Mouse (Mus musculus): Measurements from ENCODE around the gene Psmb9. TPM values are rescaled to one million over a fixed set of nuclear protein-coding genes. Genes with fewer than 3 reads are reported as not detected.
"Not testable (repeated sequence)": the region's sequence is repeated elsewhere in the genome, so short reads cannot be mapped to it uniquely, and the experiment has no call there.

Gene Psmb9
- total RNA-seq (2021), result 1 to 10 TPM; 1.1 to 1.8 TPM
- long read RNA-seq, experiment 1, partial matches to known transcripts, result 0 of 1 reads
- long read RNA-seq, experiment 1, other reads (novel, unspliced or antisense), result 0 of 1 reads
- long read RNA-seq, experiment 2, result 0 reads

GRCm38 (mm10) chr17:34187261-34187916 is at the start of gene Psmb9, which contains the start of gene Tap1:
Gene Psmb9 (minus strand): TSS chr17:34187764.
Gene Tap1 (plus strand): TSS chr17:34187553.
- DNase-seq (ENCODE audit: low spot score in 2 of 2), result peak; percentile 97

GRCm38 (mm10) chr17:34236691-34237090 is 49.1 kb upstream of the Psmb9 start:
- DNase-seq (ENCODE audit: low spot score in 2 of 2), result no peak

- DNase-seq (ENCODE audit: low spot score in 2 of 2), result peak; percentile 71
Observed at GRCm38 (mm10) chr17:34234926-34235325, 47.4 kb upstream of the Psmb9 start.

- not testable (repeated sequence) for DNase-seq (ENCODE audit: low spot score in 2 of 2)
Observed at GRCm38 (mm10) chr17:34232021-34232420, 44.5 kb upstream of the Psmb9 start.

GRCm38 (mm10) chr17:34230971-34231370 is 43.4 kb upstream of the Psmb9 start:
- DNase-seq (ENCODE audit: low spot score in 2 of 2), result not testable (repeated sequence)

GRCm38 (mm10) chr17:34225911-34226310 is 38.3 kb upstream of the Psmb9 start:
- DNase-seq (ENCODE audit: low spot score in 2 of 2), result not testable (repeated sequence)

- no peak for DNase-seq (ENCODE audit: low spot score in 2 of 2)
Observed at GRCm38 (mm10) chr17:34225426-34225825, 37.9 kb upstream of the Psmb9 start.

GRCm38 (mm10) chr17:34224816-34225215 is 37.3 kb upstream of the Psmb9 start:
- no peak for DNase-seq (ENCODE audit: low spot score in 2 of 2)

GRCm38 (mm10) chr17:34220401-34220800 is 32.8 kb upstream of the Psmb9 start:
- DNase-seq (ENCODE audit: low spot score in 2 of 2), result not testable (repeated sequence)

- DNase-seq (ENCODE audit: low spot score in 2 of 2), result peak in 1 of 2 experiments; percentile 78
Observed at GRCm38 (mm10) chr17:34219801-34220200, 32.2 kb upstream of the Psmb9 start.

GRCm38 (mm10) chr17:34219096-34219495 is 31.5 kb upstream of the Psmb9 start:
- peak in 1 of 2 experiments; percentile 34 for DNase-seq (ENCODE audit: low spot score in 2 of 2)

- DNase-seq (ENCODE audit: low spot score in 2 of 2), result no peak
Observed at GRCm38 (mm10) chr17:34218675-34219074, 31.1 kb upstream of the Psmb9 start.

GRCm38 (mm10) chr17:34217986-34218385 is 30.4 kb upstream of the Psmb9 start:
- DNase-seq (ENCODE audit: low spot score in 2 of 2), result no peak

- DNase-seq (ENCODE audit: low spot score in 2 of 2), result no peak
Observed at GRCm38 (mm10) chr17:34217216-34217928, 29.8 kb upstream of the Psmb9 start.

- DNase-seq (ENCODE audit: low spot score in 2 of 2), result no peak
Observed at GRCm38 (mm10) chr17:34215176-34215575, 27.6 kb upstream of the Psmb9 start.

- no peak for DNase-seq (ENCODE audit: low spot score in 2 of 2)
Observed at GRCm38 (mm10) chr17:34213936-34214335, 26.4 kb upstream of the Psmb9 start.

- DNase-seq (ENCODE audit: low spot score in 2 of 2), result no peak
Observed at GRCm38 (mm10) chr17:34211746-34212365, 24.3 kb upstream of the Psmb9 start.

- DNase-seq (ENCODE audit: low spot score in 2 of 2), result no peak
Observed at GRCm38 (mm10) chr17:34210599-34210998, 23.0 kb upstream of the Psmb9 start.

GRCm38 (mm10) chr17:34209680-34210079 is 22.1 kb upstream of the Psmb9 start:
- no peak for DNase-seq (ENCODE audit: low spot score in 2 of 2)

- DNase-seq (ENCODE audit: low spot score in 2 of 2), result no peak
Observed at GRCm38 (mm10) chr17:34208421-34208820, 20.9 kb upstream of the Psmb9 start.

GRCm38 (mm10) chr17:34207866-34208265 is 20.3 kb upstream of the Psmb9 start:
- DNase-seq (ENCODE audit: low spot score in 2 of 2), result no peak

- no peak for DNase-seq (ENCODE audit: low spot score in 2 of 2)
Observed at GRCm38 (mm10) chr17:34207456-34207855, 19.9 kb upstream of the Psmb9 start.

Measured in layer of hippocampus, postnatal 14 days (tissue).